Mouse (Mus musculus) intestine, postnatal 0 days (tissue): ENCODE results near the gene Polrmt. TPM values are rescaled to one million over a fixed set of nuclear protein-coding genes. Genes with fewer than 3 reads are reported as not detected.

ENCODE experiments used
- ATAC-seq: fragments of 200-750 bp; cut with Nextera tagmentation; 2 replicates; pipeline ENCODE4 v1.8.0; 2017; ENCODE audit warnings: mild to moderate bottlenecking, moderate TSS enrichment, moderate library complexity
- H3K27ac ChIP-seq: fragments of 300-500 bp; sonication (generic); 2 replicates; pipeline ENCODE4 v1.5.1; 2014; ENCODE audit warnings: mild to moderate bottlenecking, low read depth, low read length, moderate library complexity
- H3K27me3 ChIP-seq: fragments of 300-500 bp; sonication (generic); replicated peaks from 2 replicates; pipeline ENCODE4 v1.6.1; 2014; ENCODE audit warnings: low read length, mixed read lengths; ENCODE audit not compliant: control insufficient read depth, insufficient read depth
- H3K36me3 ChIP-seq: fragments of 300-500 bp; sonication (generic); 2 replicates; pipeline ENCODE4 v1.6.1; 2014; ENCODE audit warnings: mild to moderate bottlenecking, moderate library complexity; ENCODE audit not compliant: control insufficient read depth, insufficient read depth
- H3K4me1 ChIP-seq: fragments of 300-500 bp; sonication (generic); replicated peaks from 2 replicates; pipeline ENCODE4 v1.6.1; 2014; ENCODE audit warnings: antibody characterized with exemption, low read length, mixed read lengths; ENCODE audit not compliant: control insufficient read depth, insufficient read depth
- H3K4me2 ChIP-seq: fragments of 300-500 bp; sonication (generic); replicated peaks from 2 replicates; pipeline ENCODE4 v1.6.1; 2014; ENCODE audit warnings: low read depth, mild to moderate bottlenecking, moderate library complexity
- H3K4me3 ChIP-seq: fragments of 300-500 bp; sonication (generic); 2 replicates; pipeline ENCODE4 v1.5.1; 2014; ENCODE audit warnings: low read depth, low read length
- H3K9ac ChIP-seq: fragments of 300-500 bp; sonication (generic); 2 replicates; pipeline ENCODE4 v1.6.1; 2014; ENCODE audit warnings: mild to moderate bottlenecking, low read depth, low read length
- H3K9me3 ChIP-seq: fragments of 300-500 bp; sonication (generic); 2 replicates; pipeline ENCODE4 v1.6.1; 2016; ENCODE audit warnings: mixed run types; ENCODE audit not compliant: control insufficient read depth
- CTCF ChIP-seq: sonication (generic); IDR thresholded peaks from 2 replicates; pipeline ENCODE4 v1.5.1; 2016; ENCODE audit warnings: low read depth, mild to moderate bottlenecking, control low read depth, antibody characterized with exemption, moderate library complexity
- WGBS: fragments of 180-500 bp; shearing (Covaris S2); extraction: QIAGEN DNeasy Blood & Tissue Kit; methylation state at CpG from one replicate; pipeline ENCODE4 v1.1.7; 2014; 5-methylcytosine and 5-hydroxymethylcytosine counted together
- polyA plus RNA-seq: library from polyadenylated mRNA; unstranded; fragments of >200 nt; fragmentation: Nextera tagmentation; extraction: Ambion mirVana; gene quantifications from 2 replicates; pipeline ENCODE4 v1.2.1, GENCODE M21; 2015

Gene Polrmt
- polyA plus RNA-seq, 1 experiment from 2014 or later = 18.7 TPM

- 23% methylated on average over 7 of the region's 7 CpGs for WGBS
- H3K9me3 ChIP-seq = no peaks in the 10 kb centered on the region
- no peak overlapping the region for H3K4me3 ChIP-seq
- ATAC-seq = no peak
- H3K36me3 ChIP-seq = no peaks in the 10 kb centered on the region
- TF ChIP-seq CTCF = no peak
- peak overlapping the region; percentile 64 for H3K27ac ChIP-seq
- H3K4me2 ChIP-seq = no peak overlapping the region
- H3K4me1 ChIP-seq = peaks cover 23% of the 10 kb centered on the region
- no peak overlapping the region for H3K9ac ChIP-seq
- no peaks in the 10 kb centered on the region for H3K27me3 ChIP-seq
Measured at GRCm38 (mm10) chr10:79700676-79701075, 45.7 kb downstream of the Polrmt start.

- peak overlapping the region; percentile 67 for H3K27ac ChIP-seq
Measured at GRCm38 (mm10) chr10:79698459-79698858, 47.9 kb downstream of the Polrmt start.

GRCm38 (mm10) chr10:79697916-79698315, 48.5 kb downstream of the Polrmt start:
- no peak for TF ChIP-seq CTCF
- ATAC-seq = peak; percentile 24; the same call in 1 of the 2 replicates
- WGBS = 43% methylated on average over 6 of the region's 6 CpGs
- Histone ChIP-seq H3K4me3 (no peak overlapping the region), H3K9me3 (no peaks in the 10 kb centered on the region), H3K4me1 (peaks cover 24% of the 10 kb centered on the region), H3K36me3 (no peaks in the 10 kb centered on the region), H3K4me2 (no peak overlapping the region), H3K9ac (no peak overlapping the region), H3K27me3 (no peaks in the 10 kb centered on the region), H3K27ac (peak overlapping the region; percentile 67)

More at GRCm38 (mm10) chr10:79698459-79698858, 47.9 kb downstream of the Polrmt start:
- WGBS = 82% methylated on average over 6 of the region's 6 CpGs
- no peak overlapping the region for H3K4me2 ChIP-seq
- ATAC-seq = no peak
- H3K9ac ChIP-seq = no peak overlapping the region
- TF ChIP-seq CTCF = no peak
- H3K9me3 ChIP-seq = no peaks in the 10 kb centered on the region
- no peak overlapping the region for H3K4me3 ChIP-seq
- H3K27me3 ChIP-seq = no peaks in the 10 kb centered on the region
- peaks cover 24% of the 10 kb centered on the region for H3K4me1 ChIP-seq
- H3K36me3 ChIP-seq = no peaks in the 10 kb centered on the region

- Histone ChIP-seq H3K9ac (no peak overlapping the region), H3K27me3 (no peaks in the 10 kb centered on the region), H3K4me3 (no peak overlapping the region), H3K4me2 (peak overlapping the region; percentile 4; the same call in 1 of the 2 replicates), H3K27ac (peak overlapping the region; percentile 57), H3K4me1 (peaks cover 22% of the 10 kb centered on the region), H3K36me3 (no peaks in the 10 kb centered on the region), H3K9me3 (no peaks in the 10 kb centered on the region)
- peak; percentile 76 for ATAC-seq
- TF ChIP-seq CTCF = no peak
- 19% methylated on average over 9 of the region's 9 CpGs for WGBS
Measured at GRCm38 (mm10) chr10:79696129-79696651, 50.2 kb downstream of the Polrmt start.

- no peak overlapping the region for H3K4me3 ChIP-seq
- whole genome bisulfite sequencing = 37% methylated on average over 13 of the region's 13 CpGs
Measured at GRCm38 (mm10) chr10:79695231-79696128, 50.9 kb downstream of the Polrmt start.

GRCm38 (mm10) chr10:79694379-79694655, 52.1 kb downstream of the Polrmt start:
- Histone ChIP-seq H3K36me3 (no peaks in the 10 kb centered on the region; the same call in 1 of the 2 replicates), H3K9me3 (no peaks in the 10 kb centered on the region), H3K4me2 (no peak overlapping the region), H3K27ac (no peak overlapping the region), H3K4me1 (peaks cover 21% of the 10 kb centered on the region), H3K9ac (no peak overlapping the region), H3K4me3 (no peak overlapping the region), H3K27me3 (no peaks in the 10 kb centered on the region)
- 81% methylated on average over 6 of the region's 6 CpGs for WGBS
- ATAC-seq = no peak
- TF ChIP-seq CTCF = no peak

More at GRCm38 (mm10) chr10:79695231-79696128, 50.9 kb downstream of the Polrmt start:
- H3K4me1 ChIP-seq = peaks cover 21% of the 10 kb centered on the region
- no peaks in the 10 kb centered on the region for H3K27me3 ChIP-seq
- peak overlapping the region; percentile 57 for H3K27ac ChIP-seq
- peak; percentile 97 for TF ChIP-seq CTCF
- H3K36me3 ChIP-seq = no peaks in the 10 kb centered on the region
- no peaks in the 10 kb centered on the region for H3K9me3 ChIP-seq
- ATAC-seq = peak; percentile 37
- no peak overlapping the region for H3K9ac ChIP-seq
- peak overlapping the region; percentile 4; the same call in 1 of the 2 replicates for H3K4me2 ChIP-seq
